Mouse (Mus musculus): ENCODE results near the gene Zfp146.
"Not testable (repeated sequence)": the region's sequence is repeated elsewhere in the genome, so short reads cannot be mapped to it uniquely, and the experiment has no call there.

Zfp146 gene

GRCm38 (mm10) chr7:30169583-30170282 lies at the start of gene Zfp146:
Gene Zfp146, minus strand, starts transcription at chr7:30169750.
- peak; percentile 89 for DNase-seq

DNA sequence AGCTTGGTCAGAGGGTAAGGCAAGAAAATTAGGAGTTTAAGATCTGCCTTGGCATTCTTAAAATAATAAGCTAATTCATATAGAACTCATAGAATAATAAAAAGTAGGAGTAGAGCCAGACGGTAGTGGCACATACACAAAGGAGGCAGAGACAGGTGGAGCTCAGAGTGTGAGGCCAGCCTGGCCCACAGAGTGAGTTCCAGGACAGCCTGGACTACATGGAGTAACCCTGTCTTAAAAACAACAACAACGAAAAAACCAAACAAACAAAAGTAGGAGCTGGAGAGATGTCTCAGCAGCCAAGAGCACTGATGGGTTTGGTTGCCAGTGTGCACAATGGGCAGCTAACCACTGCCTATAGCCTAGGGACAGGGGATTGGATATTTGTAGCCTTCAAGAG lies 47.7 kb upstream of the Zfp146 start:
- DNase-seq = no peak

- DNase-seq = peak; percentile 82
Measured at GRCm38 (mm10) chr7:30216723-30217151, 47.2 kb upstream of the Zfp146 start.

DNA sequence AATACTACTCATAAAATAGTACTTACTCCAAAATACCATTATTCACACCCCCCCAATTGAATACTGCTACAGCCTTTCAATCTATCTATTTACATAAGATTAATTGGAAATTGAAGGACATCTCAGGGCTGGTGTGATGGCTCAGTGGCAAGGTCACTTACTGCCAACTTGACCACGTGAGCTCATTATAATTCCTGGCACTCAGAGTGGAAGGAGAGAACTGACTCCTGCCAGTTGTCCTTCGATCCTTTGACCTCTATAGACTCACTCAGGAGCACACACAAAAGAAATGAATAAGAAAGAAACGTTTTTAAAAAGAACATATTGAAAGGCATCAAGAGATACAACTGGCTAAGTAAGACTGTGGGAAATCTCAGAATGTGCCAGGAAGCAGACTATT lies 46.3 kb upstream of the Zfp146 start:
- no peak for DNase-seq

DNA sequence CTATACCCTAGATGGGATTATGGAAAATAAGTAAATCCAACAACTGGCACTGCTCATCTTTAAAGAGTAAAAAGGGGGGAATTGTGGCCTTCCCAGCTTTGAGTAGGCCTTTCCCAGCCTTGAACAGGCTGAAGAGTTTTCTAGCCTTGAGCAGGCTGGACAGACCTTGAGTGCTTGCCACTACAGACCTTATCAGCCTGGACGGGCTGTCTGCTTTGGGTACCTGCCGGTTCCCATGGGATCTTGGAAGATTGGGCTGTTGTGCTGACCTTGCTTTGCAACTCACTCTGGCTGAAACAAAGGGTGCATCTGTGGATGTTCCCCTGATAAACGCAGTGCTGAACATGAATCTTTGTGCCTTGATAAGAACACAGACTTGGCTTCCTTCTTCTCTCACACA lies 44.3 kb upstream of the Zfp146 start:
- no peak for DNase-seq

DNA sequence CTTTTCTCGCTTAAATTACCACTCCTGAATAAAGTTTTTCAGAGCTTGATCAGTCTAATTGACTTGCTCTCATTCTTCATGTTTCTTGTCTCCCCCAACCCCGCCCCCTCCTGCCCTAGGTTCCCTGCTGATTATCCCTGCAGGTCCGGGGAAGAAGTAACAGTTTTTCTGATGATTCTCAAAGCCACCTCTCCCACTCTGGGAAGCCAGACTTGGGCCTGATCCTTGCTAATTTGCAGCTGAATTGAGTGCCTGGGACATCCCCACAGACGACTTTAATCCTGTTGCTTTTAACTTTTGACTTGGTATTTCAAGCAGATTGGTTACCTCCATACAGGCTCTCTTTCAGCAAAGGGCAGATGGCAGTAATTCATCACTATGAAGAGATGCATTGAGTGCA lies 41.5 kb upstream of the Zfp146 start:
- no peak for DNase-seq

DNA sequence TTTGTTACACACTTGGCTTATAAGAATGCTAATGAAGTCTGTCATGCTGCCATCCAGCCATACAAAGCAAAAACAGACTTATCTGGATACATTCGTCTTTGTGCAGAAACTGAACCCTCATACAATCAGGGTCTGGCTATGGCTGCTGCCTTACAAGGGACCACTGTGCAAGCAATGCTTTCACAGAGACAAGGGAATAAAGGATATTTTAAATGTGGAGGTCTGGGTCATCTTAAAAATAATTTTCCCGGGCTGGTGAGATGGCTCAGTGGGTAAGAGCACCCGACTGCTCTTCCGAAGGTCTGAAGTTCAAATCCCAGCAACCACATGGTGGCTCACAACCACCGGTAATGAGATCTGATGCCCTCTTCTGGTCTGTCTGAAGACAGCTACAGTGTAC lies 36.8 kb upstream of the Zfp146 start:
- DNase-seq = not testable (repeated sequence)

DNA sequence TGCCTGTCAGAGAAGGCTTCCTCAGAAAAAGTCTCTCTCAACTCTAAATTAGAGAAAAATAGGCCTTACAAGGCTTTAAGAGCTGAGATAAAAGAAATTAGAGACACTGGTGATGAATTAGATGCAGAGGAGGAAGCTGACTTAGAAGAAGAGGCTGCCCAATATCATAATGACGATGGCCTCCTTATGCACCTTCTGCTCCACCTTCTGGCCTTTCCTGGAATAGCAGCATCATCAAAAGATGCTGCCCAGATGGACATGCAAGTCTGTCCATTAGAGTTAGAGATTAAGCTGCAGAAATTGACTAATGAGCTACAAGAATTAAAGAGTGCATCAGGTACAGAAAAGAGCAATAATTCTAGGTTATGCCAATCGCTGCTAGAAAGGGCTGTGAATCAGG lies 35.8 kb upstream of the Zfp146 start:
- DNase-seq = peak; percentile 81

DNA sequence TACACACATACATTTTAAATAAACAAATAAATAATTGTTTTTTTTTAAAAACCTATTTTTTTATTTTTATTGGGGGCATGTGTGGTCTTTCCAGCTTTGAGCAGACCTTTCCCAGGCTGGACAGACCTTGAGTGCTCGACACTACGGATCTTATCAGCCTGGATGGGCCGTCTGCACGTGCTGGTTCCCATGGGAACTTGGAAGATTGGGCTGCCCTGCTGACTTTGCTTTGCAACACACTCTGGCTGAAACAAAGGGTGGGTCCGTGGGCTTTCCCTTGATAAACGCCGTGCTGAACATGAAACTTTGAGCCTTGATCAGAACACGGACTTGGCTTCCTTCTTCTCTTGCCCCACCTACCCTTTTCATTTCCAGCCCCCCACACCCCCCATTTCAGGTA lies 34.8 kb upstream of the Zfp146 start:
- DNase-seq = no peak

GRCm38 (mm10) chr7:30202895-30203690 lies 33.5 kb upstream of the Zfp146 start:
- peak; percentile 59 for DNase-seq

GRCm38 (mm10) chr7:30200661-30201060 lies 31.1 kb upstream of the Zfp146 start:
- not testable (repeated sequence) for DNase-seq

DNA sequence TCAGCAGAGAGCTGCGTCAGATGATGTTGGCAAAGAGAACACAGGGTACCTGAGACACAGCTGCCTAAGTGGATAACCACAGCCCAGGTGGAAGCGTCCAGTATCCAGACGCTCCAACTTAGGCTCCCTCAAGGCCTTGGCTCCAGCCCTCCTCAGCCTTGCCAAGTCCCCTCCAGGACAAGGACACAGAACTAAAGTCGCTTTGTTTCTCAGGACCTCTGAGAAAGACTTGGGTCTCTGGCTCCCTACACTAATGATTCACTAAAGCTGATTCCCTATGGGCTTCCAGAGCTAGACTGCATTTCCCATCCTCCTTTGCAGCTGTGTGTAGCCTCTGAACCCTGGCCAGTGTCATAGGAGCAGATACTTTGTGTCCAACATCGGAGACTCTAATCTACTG lies 30.6 kb upstream of the Zfp146 start:
- DNase-seq = peak; percentile 12

DNA sequence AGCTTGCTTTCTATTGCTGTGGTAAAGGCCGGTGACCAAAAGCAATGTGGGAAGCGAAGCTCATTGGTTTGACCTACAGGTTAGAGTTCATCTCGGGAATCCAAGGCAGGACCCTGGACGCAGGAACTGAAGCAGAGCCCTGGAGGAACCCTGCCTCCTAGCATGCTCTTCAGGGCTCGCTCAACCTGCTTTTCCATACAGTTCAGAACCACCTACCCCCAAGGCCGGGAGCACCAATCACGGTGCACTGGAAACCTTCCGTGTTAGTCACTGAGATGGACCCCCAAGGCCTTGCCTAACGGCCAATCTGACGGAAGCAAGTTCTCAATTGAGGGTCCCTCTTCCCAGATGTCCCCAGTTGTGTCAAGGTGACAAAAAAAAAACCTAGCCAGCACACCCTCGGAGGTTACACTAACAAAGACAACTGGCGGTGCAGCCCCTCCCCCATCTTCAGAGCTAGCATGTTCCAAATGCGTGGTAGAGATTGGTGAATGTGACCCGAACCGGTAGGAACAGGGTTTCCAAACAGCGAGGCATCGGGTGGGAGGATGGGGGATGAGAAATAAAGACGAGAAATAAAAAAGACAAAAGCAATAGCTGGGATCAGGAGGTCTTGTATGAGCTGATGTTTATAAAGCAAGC lies 30.1 kb upstream of the Zfp146 start:
- peak; percentile 14 for DNase-seq

DNA sequence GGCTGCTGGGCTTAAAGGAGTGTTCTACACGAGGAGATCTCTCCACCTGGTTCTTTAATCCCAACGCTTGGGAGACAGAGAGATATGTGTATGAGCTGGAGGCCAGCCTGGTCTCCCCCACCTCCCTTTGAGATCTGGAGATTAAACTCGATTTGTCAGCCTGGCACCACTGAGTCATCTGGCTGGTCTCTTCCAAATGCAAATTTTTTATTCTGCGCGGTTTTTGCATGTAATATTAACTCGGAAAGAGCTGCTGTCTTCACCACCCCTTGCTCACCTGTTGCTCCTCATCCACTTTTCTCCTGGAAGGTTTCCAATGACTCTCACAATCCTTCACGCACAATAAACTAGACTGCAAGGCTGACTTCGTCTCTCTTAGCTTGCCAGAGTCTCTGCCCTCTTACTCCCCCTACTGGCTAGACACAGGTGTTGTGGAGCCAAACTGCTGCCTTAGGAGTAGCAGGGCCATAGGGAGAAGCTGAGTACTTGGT lies 29.0 kb upstream of the Zfp146 start, which contains the start of gene Capns1:
TSS of gene Capns1 (minus strand) at position 331 of the 491 bp plus-strand sequence.
- peak; percentile 67 for DNase-seq

DNA sequence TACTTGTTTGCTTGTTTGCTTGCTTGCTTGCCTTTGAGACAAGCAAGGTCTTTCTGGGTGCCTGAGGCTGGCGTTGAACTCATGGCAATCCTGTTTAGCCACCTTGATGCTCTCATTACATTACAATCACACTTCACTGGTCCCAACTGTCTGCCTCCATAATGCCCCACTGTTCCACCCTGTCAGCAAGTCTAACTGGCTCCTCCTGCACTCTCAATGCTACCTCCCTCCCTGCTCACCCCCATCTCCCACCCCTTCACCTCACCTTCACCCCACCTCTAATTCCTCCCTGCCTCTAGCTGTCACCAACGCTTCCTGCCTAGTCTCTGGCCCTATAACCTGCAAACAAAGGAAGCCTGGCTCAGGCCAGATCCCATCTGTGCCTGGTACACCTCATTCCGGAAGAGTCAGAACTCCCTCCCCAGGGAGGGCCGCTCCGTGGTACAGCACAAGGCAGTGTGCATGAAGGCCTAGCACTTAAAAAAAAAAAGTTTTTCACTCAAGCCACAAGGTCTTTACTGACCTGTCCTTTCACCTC lies 28.1 kb upstream of the Zfp146 start:
- DNase-seq = no peak

GRCm38 (mm10) chr7:30196171-30196570 lies 26.6 kb upstream of the Zfp146 start:
- no peak for DNase-seq

DNA sequence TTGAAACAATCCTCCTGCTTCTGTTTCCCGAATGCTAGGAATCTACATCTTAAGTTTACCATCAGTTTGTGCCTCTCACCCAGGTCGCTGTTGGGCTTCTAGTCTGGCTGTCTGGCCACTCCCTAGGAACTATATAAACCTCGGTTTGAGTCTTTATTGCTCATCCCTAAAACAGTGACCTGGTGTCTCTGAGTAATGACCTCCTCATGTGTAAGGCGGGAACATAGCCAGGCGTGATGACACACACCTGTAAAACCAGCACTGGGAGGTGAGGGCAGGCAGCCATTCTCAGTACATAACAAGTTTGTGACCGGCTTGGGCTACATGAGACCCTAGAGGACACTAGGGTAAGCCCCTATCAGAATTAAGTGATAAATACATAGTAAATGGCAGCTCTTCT lies 25.9 kb upstream of the Zfp146 start:
- DNase-seq = no peak

- peak; percentile 93 for DNase-seq
Measured at GRCm38 (mm10) chr7:30194884-30195283, 25.3 kb upstream of the Zfp146 start.

DNA sequence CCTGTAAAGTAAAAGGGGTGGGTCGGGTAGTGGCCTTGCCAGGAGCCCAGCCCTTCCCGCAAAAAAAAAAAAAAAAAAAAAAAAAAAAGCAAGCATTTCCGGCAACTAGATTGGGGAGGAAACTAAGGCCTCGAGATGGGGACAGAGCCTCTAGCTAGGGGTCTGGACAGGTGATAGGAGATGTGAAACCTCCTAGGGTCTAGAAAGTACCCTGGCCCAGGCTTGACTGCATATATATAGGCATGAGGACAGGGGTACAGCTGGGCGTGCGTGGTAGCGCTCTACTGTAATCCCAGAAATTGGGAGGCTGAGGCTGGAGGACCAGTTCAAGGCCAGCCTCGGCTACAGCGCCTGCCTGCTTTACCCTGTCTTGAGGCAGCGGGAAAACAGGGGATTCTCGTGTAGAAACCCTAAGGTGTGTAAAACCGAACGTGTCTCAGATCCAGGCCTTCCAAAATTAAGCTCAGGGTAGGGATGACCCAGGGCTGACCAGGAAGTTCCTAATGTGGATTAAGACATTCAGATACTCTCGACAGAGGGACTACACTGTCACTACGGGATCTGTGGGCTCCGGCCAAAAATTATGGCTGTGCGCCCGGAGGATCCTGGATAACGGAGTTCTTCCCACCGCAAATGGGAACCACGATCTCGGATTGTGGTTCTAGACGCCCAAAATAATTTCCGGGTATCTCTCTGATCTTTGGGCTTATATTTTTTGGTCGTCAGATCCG lies 24.7 kb upstream of the Zfp146 start:
- DNase-seq = peak; percentile 52

- DNase-seq = peak; percentile 82
Measured at GRCm38 (mm10) chr7:30193581-30194100, 24.1 kb upstream of the Zfp146 start.

DNA sequence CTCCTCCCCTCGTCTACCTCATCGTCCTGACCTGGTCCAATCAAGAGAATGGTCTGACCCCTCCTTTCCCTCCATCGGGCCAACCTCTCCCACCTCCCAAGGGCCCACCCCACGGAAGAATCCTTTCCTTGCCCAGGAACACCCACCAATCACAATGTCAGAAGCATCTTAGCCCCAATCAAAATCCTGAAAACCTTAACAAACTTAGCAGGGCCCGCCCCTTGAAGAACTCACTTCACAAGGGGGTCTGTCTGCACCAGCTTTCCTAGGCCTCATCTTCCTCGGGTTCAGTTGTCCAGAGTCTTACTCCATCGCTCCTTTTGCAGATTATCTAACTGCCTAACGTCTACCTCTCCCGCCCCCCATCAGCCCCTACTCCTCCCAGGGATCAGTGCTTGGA lies 23.5 kb upstream of the Zfp146 start:
- no peak for DNase-seq

DNA sequence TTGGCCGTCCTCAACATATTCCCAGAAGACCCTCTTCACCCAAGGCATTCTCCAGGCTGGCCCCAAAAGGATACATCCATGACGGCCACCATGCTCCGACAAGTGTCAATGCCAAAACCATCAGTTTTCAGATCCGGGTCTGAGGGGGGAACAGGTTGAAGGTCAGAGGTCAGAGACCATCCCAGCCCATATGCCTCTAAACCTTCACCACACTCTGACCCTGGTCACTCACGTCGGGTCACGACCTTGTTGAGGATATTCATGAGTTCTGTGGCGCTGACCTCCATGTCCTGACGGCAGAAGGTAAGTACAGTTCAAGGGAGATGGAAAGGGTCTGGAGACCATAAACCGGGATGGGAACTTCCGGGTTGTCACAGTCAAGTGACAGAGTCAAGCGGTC lies 22.5 kb upstream of the Zfp146 start:
- no peak for DNase-seq

Data from cerebellum, adult 8-10 months (tissue).